Mouse (Mus musculus) myocyte (in vitro differentiated cells): Measurements from ENCODE around the gene Cox11. TPM values are rescaled to one million over a fixed set of nuclear protein-coding genes. Genes with fewer than 3 reads are reported as not detected.

Source experiments
- H3K27me3 ChIP-seq: one replicate; pipeline ENCODE4 v1.6.1; 2011; ENCODE audit not compliant: control insufficient read depth, insufficient read depth, insufficient read length
- H3K36me3 ChIP-seq: one replicate; pipeline ENCODE4 v1.6.1; 2011; ENCODE audit not compliant: control insufficient read depth, insufficient read depth
- H3K4me2 ChIP-seq: one replicate; pipeline ENCODE4 v1.6.1; 2011; ENCODE audit warnings: low read depth, control low read depth
- H3K4me3 ChIP-seq: one replicate; pipeline ENCODE4 v1.5.1; 2011; ENCODE audit warnings: mild to moderate bottlenecking, control low read depth, moderate library complexity
- H3K79me2 ChIP-seq: one replicate; pipeline ENCODE4 v1.6.1; 2011; ENCODE audit not compliant: control insufficient read depth, insufficient read depth
- H3ac ChIP-seq: one replicate; pipeline ENCODE4 v1.6.1; 2011; ENCODE audit not compliant: control insufficient read depth, insufficient read length
- CEBPB ChIP-seq: IDR thresholded peaks from 2 replicates; pipeline ENCODE4 v1.6.1; 2011; ENCODE audit warnings: mild to moderate bottlenecking, moderate library complexity; ENCODE audit not compliant: poor library complexity, insufficient read depth, severe bottlenecking
- E2F4 ChIP-seq: IDR thresholded peaks from one replicate; pipeline ENCODE4 v1.6.1; 2011; ENCODE audit warnings: mild to moderate bottlenecking, control low read depth, moderate library complexity; ENCODE audit not compliant: insufficient read depth
- MAX ChIP-seq: IDR thresholded peaks from one replicate; pipeline ENCODE4 v1.6.1; 2011; ENCODE audit warnings: low read depth, mild to moderate bottlenecking, control low read depth
- MYOD1 ChIP-seq, 3 experiments: IDR thresholded peaks; one replicate each; pipeline ENCODE4 v1.6.1; 2011; ENCODE audit warnings: control low read depth in 2 of 3, low read depth in 2 of 3, mild to moderate bottlenecking in 2 of 3, moderate library complexity in 1 of 3; ENCODE audit not compliant: insufficient read length in 2 of 3, control insufficient read depth in 1 of 3
- MYOG ChIP-seq, 3 experiments: IDR thresholded peaks; one replicate each; pipeline ENCODE4 v1.6.1; 2011; ENCODE audit warnings: control low read depth in 2 of 3, low read depth in 2 of 3, mild to moderate bottlenecking in 2 of 3; ENCODE audit not compliant: insufficient read length in 2 of 3, control insufficient read depth in 1 of 3, insufficient read depth in 1 of 3
- POLR2A ChIP-seq: IDR thresholded peaks from one replicate; pipeline ENCODE4 v1.6.1; 2011; ENCODE audit warnings: low read depth, mild to moderate bottlenecking, control low read depth, moderate library complexity; ENCODE audit not compliant: insufficient read length
- POLR2AphosphoS2 ChIP-seq: IDR thresholded peaks from one replicate; pipeline ENCODE4 v1.6.1; 2011; ENCODE audit warnings: low read depth, control low read depth; ENCODE audit not compliant: insufficient read length
- REST ChIP-seq: IDR thresholded peaks from one replicate; pipeline ENCODE4 v1.6.1; 2011; ENCODE audit warnings: mild to moderate bottlenecking, control low read depth, moderate library complexity; ENCODE audit not compliant: insufficient read depth, insufficient read length
- SRF ChIP-seq: IDR thresholded peaks from one replicate; pipeline ENCODE4 v1.6.1; 2011; ENCODE audit warnings: low read depth; ENCODE audit not compliant: control insufficient read depth, insufficient read length
- TCF12 ChIP-seq: IDR thresholded peaks from one replicate; pipeline ENCODE4 v1.6.1; 2011; ENCODE audit warnings: mild to moderate bottlenecking, control low read depth; ENCODE audit not compliant: poor library complexity, insufficient read depth, severe bottlenecking
- TCF3 ChIP-seq: IDR thresholded peaks from one replicate; pipeline ENCODE4 v1.6.1; 2011; ENCODE audit warnings: low read depth, control low read depth; ENCODE audit not compliant: insufficient read length
- USF1 ChIP-seq: IDR thresholded peaks from one replicate; pipeline ENCODE4 v1.6.1; 2011; ENCODE audit warnings: low read depth, mild to moderate bottlenecking, control low read depth, moderate library complexity
- polyA plus RNA-seq: library from polyadenylated mRNA; unstranded; fragments of >200 nt; fragmentation: generic; extraction: Trizol; gene quantifications from one replicate; pipeline ENCODE4 v1.2.1, GENCODE M21; 2012; ENCODE audit warnings: missing spikeins

The Cox11 gene
- polyA plus RNA-seq, 1 experiment: 12.4 TPM

- H3K4me2 ChIP-seq: no peak overlapping the region
- no peaks in the 10 kb centered on the region for H3K27me3 ChIP-seq
- no peak overlapping the region for H3K4me3 ChIP-seq
- H3ac ChIP-seq: no peak overlapping the region
- H3K36me3 ChIP-seq: peaks cover 7% of the 10 kb centered on the region
- no peaks in the 10 kb centered on the region for H3K79me2 ChIP-seq
- TF ChIP-seq MYOG (IDR thresholded peaks at IDR 0.05; ENCODE audit: control insufficient read depth in 1 of 3, insufficient read depth in 1 of 3, insufficient read length in 2 of 3, low read depth in 2 of 3): no peak
- no peak for TF ChIP-seq POLR2AphosphoS2
- TF ChIP-seq E2F4: no peak
- TF ChIP-seq TCF3: no peak
- TF ChIP-seq MYOD1 (IDR thresholded peaks at IDR 0.05; ENCODE audit: control insufficient read depth in 1 of 3, insufficient read length in 2 of 3, low read depth in 2 of 3): no peak
- no peak for TF ChIP-seq CEBPB
- TF ChIP-seq POLR2A: no peak
- TF ChIP-seq SRF: no peak
- no peak for TF ChIP-seq MAX
- TF ChIP-seq USF1: no peak
- no peak for TF ChIP-seq REST
These were observed 23.2 kb upstream of the Cox11 start for GRCm38 (mm10) chr11:90614743-90615142.

GRCm38 (mm10) chr11:90616431-90616830, 21.5 kb upstream of the Cox11 start:
- no peaks in the 10 kb centered on the region for H3K27me3 ChIP-seq

GRCm38 (mm10) chr11:90622044-90622443, 15.9 kb upstream of the Cox11 start:
- no peak overlapping the region for H3ac ChIP-seq
- H3K4me2 ChIP-seq: no peak overlapping the region
- H3K36me3 ChIP-seq: no peaks in the 10 kb centered on the region
- H3K4me3 ChIP-seq: no peak overlapping the region
- H3K79me2 ChIP-seq: peaks cover 1% of the 10 kb centered on the region
- TF ChIP-seq MYOG (IDR thresholded peaks at IDR 0.05; ENCODE audit: control insufficient read depth in 1 of 3, insufficient read depth in 1 of 3, insufficient read length in 2 of 3, low read depth in 2 of 3) (no peak), TCF3 (no peak), POLR2AphosphoS2 (no peak), MAX (no peak)
- H3K27me3 ChIP-seq: no peaks in the 10 kb centered on the region

More at GRCm38 (mm10) chr11:90616431-90616830, 21.5 kb upstream of the Cox11 start:
- Histone ChIP-seq H3K79me2 (no peaks in the 10 kb centered on the region), H3K4me3 (no peak overlapping the region), H3K4me2 (no peak overlapping the region), H3ac (no peak overlapping the region), H3K36me3 (peaks cover 7% of the 10 kb centered on the region)
- TF ChIP-seq E2F4 (no peak), POLR2A (no peak), SRF (no peak), MAX (no peak), USF1 (no peak), TCF12 (no peak), TCF3 (no peak), REST (no peak), MYOG (IDR thresholded peaks at IDR 0.05; ENCODE audit: control insufficient read depth in 1 of 3, insufficient read depth in 1 of 3, insufficient read length in 2 of 3, low read depth in 2 of 3) (no peak), POLR2AphosphoS2 (no peak), CEBPB (no peak), MYOD1 (IDR thresholded peaks at IDR 0.05; ENCODE audit: control insufficient read depth in 1 of 3, insufficient read length in 2 of 3, low read depth in 2 of 3) (no peak)

GRCm38 (mm10) chr11:90622500-90622899, 15.5 kb upstream of the Cox11 start:
- Histone ChIP-seq H3K79me2 (peaks cover 3% of the 10 kb centered on the region), H3K27me3 (no peaks in the 10 kb centered on the region), H3K36me3 (no peaks in the 10 kb centered on the region), H3K4me2 (no peak overlapping the region), H3ac (no peak overlapping the region), H3K4me3 (no peak overlapping the region)
- TF ChIP-seq POLR2AphosphoS2: no peak
- no peak for TF ChIP-seq CEBPB
- TF ChIP-seq MYOG (IDR thresholded peaks at IDR 0.05; ENCODE audit: control insufficient read depth in 1 of 3, insufficient read depth in 1 of 3, insufficient read length in 2 of 3, low read depth in 2 of 3): no peak
- TF ChIP-seq MAX: no peak
- no peak for TF ChIP-seq REST
- no peak for TF ChIP-seq MYOD1 (IDR thresholded peaks at IDR 0.05; ENCODE audit: control insufficient read depth in 1 of 3, insufficient read length in 2 of 3, low read depth in 2 of 3)
- TF ChIP-seq TCF3: no peak
- TF ChIP-seq POLR2A: no peak
- no peak for TF ChIP-seq E2F4
- no peak for TF ChIP-seq USF1
- no peak for TF ChIP-seq TCF12
- TF ChIP-seq SRF: no peak

- Histone ChIP-seq H3K27me3 (no peaks in the 10 kb centered on the region), H3ac (no peak overlapping the region), H3K36me3 (no peaks in the 10 kb centered on the region), H3K4me3 (no peak overlapping the region), H3K4me2 (no peak overlapping the region), H3K79me2 (peaks cover 3% of the 10 kb centered on the region)
- TF ChIP-seq MAX: no peak
- TF ChIP-seq MYOD1 (IDR thresholded peaks at IDR 0.05; ENCODE audit: control insufficient read depth in 1 of 3, insufficient read length in 2 of 3, low read depth in 2 of 3): no peak
- TF ChIP-seq TCF12: no peak
- no peak for TF ChIP-seq E2F4
- TF ChIP-seq MYOG (IDR thresholded peaks at IDR 0.05; ENCODE audit: control insufficient read depth in 1 of 3, insufficient read depth in 1 of 3, insufficient read length in 2 of 3, low read depth in 2 of 3): no peak
- TF ChIP-seq USF1: no peak
- TF ChIP-seq REST: no peak
- TF ChIP-seq TCF3: no peak
- TF ChIP-seq POLR2AphosphoS2: no peak
These were observed 14.5 kb upstream of the Cox11 start for GRCm38 (mm10) chr11:90623477-90623876.
